Mouse (Mus musculus): ENCODE measurements around the gene Slc7a1.

Slc7a1 gene

GRCm38 (mm10) chr5:148312443-148312842 lies 87.3 kb downstream of the Slc7a1 start:
- no peak for DNase-seq

DNA sequence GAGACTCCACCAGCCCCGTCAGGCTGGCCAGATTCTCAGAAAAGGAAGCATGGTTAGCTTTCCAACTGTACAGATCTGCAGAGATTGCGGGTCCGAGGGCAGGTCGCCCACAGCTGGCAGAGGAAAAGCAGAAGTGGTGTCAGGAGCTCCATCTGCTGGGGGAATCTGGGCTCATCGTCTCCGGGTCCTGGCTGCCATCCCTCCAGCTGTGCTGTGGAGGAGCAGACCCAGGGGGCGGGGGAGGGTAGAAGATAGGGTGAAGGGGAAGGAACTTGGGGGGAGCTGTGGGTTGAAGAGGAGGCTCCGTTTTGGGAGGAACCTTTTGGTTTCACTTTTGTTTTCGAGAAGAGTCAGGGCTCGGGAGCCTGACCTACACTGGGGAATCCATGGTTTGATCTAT lies 88.9 kb downstream of the Slc7a1 start:
- DNase-seq: peak in 1 of 2 experiments; percentile 23

DNA sequence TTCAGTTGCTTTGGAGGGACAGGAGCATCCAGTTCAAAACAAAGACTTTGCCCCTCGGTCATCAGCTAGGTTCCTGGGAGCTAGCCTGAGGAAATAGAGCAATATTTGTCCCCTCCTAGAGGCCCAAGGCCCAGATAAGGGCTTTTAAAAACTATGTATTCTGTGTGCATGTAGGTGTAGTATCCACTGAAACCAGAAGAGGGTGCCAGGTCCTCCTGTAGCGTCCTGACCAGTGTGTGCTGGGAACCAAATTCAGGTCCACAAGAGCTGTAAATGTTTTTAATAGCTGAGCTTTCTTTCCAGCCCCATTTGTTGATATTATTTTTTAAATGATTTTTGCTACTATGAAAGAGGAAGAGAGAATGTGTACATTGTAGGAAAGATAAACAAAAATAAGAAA lies 95.6 kb downstream of the Slc7a1 start:
- no peak for DNase-seq

GRCm38 (mm10) chr5:148302968-148303367 lies 96.7 kb downstream of the Slc7a1 start:
- peak in 1 of 2 experiments; percentile 21 for DNase-seq

DNA sequence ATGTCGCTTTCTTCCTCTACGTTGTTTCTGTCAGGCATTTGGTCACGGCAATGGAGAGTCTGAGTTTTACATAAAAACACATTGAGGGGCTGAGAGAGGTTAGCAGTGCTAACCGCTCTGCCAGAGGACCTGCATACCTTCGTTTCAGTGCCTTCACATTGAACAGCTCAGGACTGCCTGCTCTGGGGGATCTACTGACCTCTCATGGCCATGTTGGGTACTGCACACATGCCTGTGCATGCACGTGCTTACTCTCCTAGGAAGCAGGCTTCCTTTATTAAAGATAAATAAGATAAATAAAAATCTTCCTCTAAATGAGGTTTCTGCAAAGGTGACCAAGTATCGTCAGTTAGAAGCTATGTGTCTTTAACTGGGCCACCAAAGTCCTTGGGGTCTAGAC lies 106.4 kb downstream of the Slc7a1 start:
- peak in 1 of 2 experiments; percentile 22 for DNase-seq

- no peak for DNase-seq
Observed at GRCm38 (mm10) chr5:148292862-148293261, 106.8 kb downstream of the Slc7a1 start.

- no peak for DNase-seq
Observed at GRCm38 (mm10) chr5:148289951-148290350, 109.8 kb downstream of the Slc7a1 start.

DNA sequence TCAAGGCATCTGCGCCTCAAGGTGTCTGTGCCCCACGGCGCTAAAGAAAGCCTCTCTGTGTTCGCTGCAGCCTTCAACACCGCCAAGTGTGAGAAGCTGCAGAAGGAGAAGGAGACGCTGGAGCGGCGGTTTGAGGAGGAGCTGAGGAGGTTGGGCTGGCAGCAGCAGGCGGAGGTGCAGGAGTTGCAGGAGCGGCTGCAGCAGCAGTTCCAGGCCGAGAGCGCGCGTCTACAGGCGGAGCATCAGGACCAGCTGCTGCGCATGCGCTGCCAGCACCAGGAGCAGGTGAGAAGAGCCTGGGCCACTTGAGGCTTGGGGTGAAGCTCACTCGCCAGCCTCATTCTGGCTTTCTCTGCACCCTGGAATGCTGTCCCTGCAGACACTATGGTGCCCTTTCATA lies 110.9 kb downstream of the Slc7a1 start:
- DNase-seq: no peak

- DNase-seq: no peak
Observed at GRCm38 (mm10) chr5:148287529-148287928, 112.2 kb downstream of the Slc7a1 start.

DNA sequence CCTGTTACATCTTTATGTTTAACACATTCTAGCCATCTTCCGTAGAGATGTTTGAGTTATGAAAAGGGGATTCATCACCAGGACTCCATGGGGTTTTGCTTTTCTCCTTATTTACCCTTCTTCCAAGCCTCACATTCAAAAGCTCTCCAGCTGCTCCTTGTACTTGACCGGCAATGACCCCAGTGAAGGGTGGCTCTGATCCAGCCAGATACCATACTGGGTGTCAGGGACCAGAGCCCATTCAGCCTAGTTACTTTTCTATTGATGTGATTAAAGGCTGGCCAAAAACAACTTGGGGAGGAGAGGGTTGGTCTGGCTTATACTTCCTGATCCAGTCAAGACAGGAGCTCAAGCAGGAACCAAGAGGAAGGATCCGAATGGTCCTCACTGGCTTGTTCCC lies 116.1 kb downstream of the Slc7a1 start:
- peak in 1 of 2 experiments; percentile 27 for DNase-seq

GRCm38 (mm10) chr5:148283177-148283576 lies 116.5 kb downstream of the Slc7a1 start:
- DNase-seq: no peak

- no peak for DNase-seq
Observed at GRCm38 (mm10) chr5:148282631-148283030, 117.1 kb downstream of the Slc7a1 start.

DNA sequence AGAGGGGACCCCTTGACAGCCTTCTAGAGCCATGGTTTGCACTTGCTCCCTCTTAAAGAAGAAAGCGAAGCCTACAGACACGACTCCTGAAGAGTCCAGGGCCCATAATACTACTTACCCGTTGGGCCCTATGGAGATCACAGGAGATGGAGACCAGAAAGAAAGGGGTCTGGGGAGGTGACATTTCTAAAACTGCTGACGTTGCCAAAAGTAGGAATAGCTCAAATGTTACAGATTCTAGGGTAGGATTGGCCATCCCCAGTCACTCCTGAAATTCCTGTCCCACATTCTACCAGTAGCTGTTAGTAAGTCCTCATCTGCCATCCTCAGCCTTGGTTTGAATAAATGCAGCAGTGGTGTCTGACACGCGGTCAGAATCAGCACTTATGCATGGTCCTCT lies 117.6 kb downstream of the Slc7a1 start:
- no peak for DNase-seq

DNA sequence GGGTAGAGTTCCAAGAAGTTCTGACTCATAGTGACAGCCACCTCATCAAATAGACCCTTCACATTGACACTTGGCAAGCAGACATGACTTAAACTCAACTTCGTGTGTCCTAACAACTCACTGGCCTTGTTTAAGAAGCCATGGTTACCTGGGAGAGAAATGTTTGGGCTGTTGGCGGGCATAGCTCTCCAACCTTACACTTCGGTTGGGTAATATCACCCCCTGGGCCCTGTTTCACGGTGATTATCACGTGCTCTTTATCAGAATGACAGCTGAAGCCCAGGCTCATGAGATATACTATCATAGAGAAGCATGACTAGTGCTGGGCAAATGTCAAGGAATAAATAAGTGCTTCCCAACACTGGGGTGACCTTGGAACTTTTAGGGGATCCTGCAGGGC lies 119.4 kb downstream of the Slc7a1 start:
- DNase-seq: no peak

GRCm38 (mm10) chr5:148278233-148278632 lies 121.5 kb downstream of the Slc7a1 start:
- no peak for DNase-seq
